ENCODE assay signal across 8 mouse cellular contexts in genomic region chr5:134539891-134540290, GRCm38 (mm10). TPM values are rescaled to one million over a fixed set of nuclear protein-coding genes. Genes with fewer than 3 reads are reported as not detected.
DNase-seq lines count a peak whose midpoint lies in the region; ATAC-seq lines count a peak whose summit lies in the region.

No protein-coding gene starts in this region.

- peak; percentile 45 to 55 for DNase-seq in cerebellum, postnatal 14 days
- DNase-seq in cerebellum, postnatal 36 days = no peak
- peak; percentile 49 for DNase-seq in adrenal gland, adult 8-10 months
- peak; percentile 49 for DNase-seq in forebrain, embryonic 14.5 days (ENCODE audit: low spot score)
- peak; percentile 57 for DNase-seq in midbrain, embryonic 14.5 days
- DNase-seq in thymus, postnatal 25 days = peak; percentile 66

- H3K4me2 ChIP-seq in forebrain, embryonic 14.5 days (ENCODE audit: low read length) = no peak overlapping the region
- no peak overlapping the region for H3K4me2 ChIP-seq in limb, embryonic 12.5 days
- H3K4me2 ChIP-seq in midbrain, embryonic 14.5 days (ENCODE audit: low read length) = no peak overlapping the region

- 17% methylated on average over 3 of the region's 3 CpGs for WGBS in forebrain, embryonic 14.5 days
- WGBS in limb, embryonic 12.5 days = 14% methylated on average over 3 of the region's 3 CpGs
- 12% methylated on average over 3 of the region's 3 CpGs for WGBS in midbrain, embryonic 14.5 days

- peak overlapping the region; percentile 36; the same call in 1 of the 2 replicates for H3K27ac ChIP-seq in forebrain, embryonic 14.5 days (ENCODE audit: low read depth, low read length)
- peak overlapping the region; percentile 87 for H3K27ac ChIP-seq in limb, embryonic 12.5 days
- peak overlapping the region; percentile 45; the same call in 1 of the 2 replicates for H3K27ac ChIP-seq in midbrain, embryonic 14.5 days (replicated peaks; ENCODE audit: low read depth, low read length)

- no peak overlapping the region for H3K9ac ChIP-seq in forebrain, embryonic 14.5 days (ENCODE audit: low read length)
- H3K9ac ChIP-seq in limb, embryonic 12.5 days (replicated peaks) = no peak overlapping the region
- H3K9ac ChIP-seq in midbrain, embryonic 14.5 days (replicated peaks; ENCODE audit: low read length) = no peak overlapping the region

- H3K4me3 ChIP-seq in forebrain, embryonic 14.5 days (ENCODE audit: low read depth, low read length) = no peak overlapping the region
- no peak overlapping the region for H3K4me3 ChIP-seq in limb, embryonic 12.5 days (replicated peaks)
- no peak overlapping the region for H3K4me3 ChIP-seq in midbrain, embryonic 14.5 days (replicated peaks; ENCODE audit: low read depth, low read length)

- peaks cover 19% of the 10 kb centered on the region for H3K36me3 ChIP-seq in forebrain, embryonic 14.5 days (ENCODE audit: control insufficient read depth, insufficient read depth, low read length)
- peaks cover 46% of the 10 kb centered on the region for H3K36me3 ChIP-seq in limb, embryonic 12.5 days
- peaks cover 26% of the 10 kb centered on the region for H3K36me3 ChIP-seq in midbrain, embryonic 14.5 days (ENCODE audit: control insufficient read depth, insufficient read depth, low read length)

- no peaks in the 10 kb centered on the region for H3K9me3 ChIP-seq in forebrain, embryonic 14.5 days (replicated peaks; ENCODE audit: control insufficient read depth, low read length)
- H3K9me3 ChIP-seq in limb, embryonic 12.5 days = peaks cover 5% of the 10 kb centered on the region; the same call in 1 of the 2 replicates
- no peaks in the 10 kb centered on the region for H3K9me3 ChIP-seq in midbrain, embryonic 14.5 days (ENCODE audit: control insufficient read depth, low read length)

- no peaks in the 10 kb centered on the region for H3K4me1 ChIP-seq in forebrain, embryonic 14.5 days (ENCODE audit: control insufficient read depth, insufficient read depth, low read length)
- peaks cover 32% of the 10 kb centered on the region for H3K4me1 ChIP-seq in limb, embryonic 12.5 days (replicated peaks)
- 0 out of 2 replicates have a peak, but pooled peaks cover 6% of the 10 kb centered on the region for H3K4me1 ChIP-seq in midbrain, embryonic 14.5 days (ENCODE audit: control insufficient read depth, insufficient read depth, low read length)

- ATAC-seq in forebrain, embryonic 14.5 days = 0 out of 2 replicates have a peak, but pooled peaks have one; percentile 29
- ATAC-seq in hematopoietic stem cell, adult 5-6 weeks (replicated peaks in 1 of 2; ENCODE audit: insufficient read depth in 1 of 2, low FRiP score in 2 of 2, low TSS enrichment in 1 of 2, low read depth in 1 of 2, poor library complexity in 2 of 2, severe bottlenecking in 2 of 2) = peak; percentile 40 to 71; a peak in 3 of 4 replicates
- ATAC-seq in limb, embryonic 12.5 days (ENCODE audit: insufficient number of reproducible peaks, insufficient read depth, low FRiP score, low TSS enrichment, low read depth) = peak; percentile 68
- peak; percentile 50; the same call in 1 of the 2 replicates for ATAC-seq in midbrain, embryonic 14.5 days (ENCODE audit: low FRiP score, low TSS enrichment)

- H3K27me3 ChIP-seq in forebrain, embryonic 14.5 days (replicated peaks; ENCODE audit: control insufficient read depth, insufficient read depth, low read length) = no peaks in the 10 kb centered on the region
- H3K27me3 ChIP-seq in limb, embryonic 12.5 days = no peaks in the 10 kb centered on the region
- H3K27me3 ChIP-seq in midbrain, embryonic 14.5 days (ENCODE audit: control insufficient read depth, insufficient read depth, low read length) = no peaks in the 10 kb centered on the region

RNA-seq across cellular contexts. Expression of gene Clip2, which starts 12.3 kb away (rescaled TPM):
- 10 to 100 TPM; 18.8 to 28.2 (median 22.9) TPM for total RNA-seq in adrenal gland, adult 8-10 months (2022)
- polyA plus RNA-seq in forebrain, embryonic 14.5 days (2014; fragmentation: Nextera tagmentation; extraction: Ambion mirVana) = 11.1 and 15.6 TPM in 2 replicates
- total RNA-seq in hematopoietic stem cell, adult 5-6 weeks (2017) = 18.7 and 19.4 TPM in 2 replicates
- polyA plus RNA-seq in limb, embryonic 12.5 days (2016; fragmentation: Nextera tagmentation; extraction: Ambion mirVana) = 6.3 and 6.6 TPM in 2 replicates
- 18.2 and 19.3 TPM in 2 replicates for polyA plus RNA-seq in midbrain, embryonic 14.5 days (2014; fragmentation: Nextera tagmentation; extraction: Ambion mirVana)

RNA-seq across cellular contexts. Expression of gene Syna, which starts 20.1 kb away (rescaled TPM):
- total RNA-seq in adrenal gland, adult 8-10 months (2022) = not detected
- polyA plus RNA-seq in forebrain, embryonic 14.5 days (2014; fragmentation: Nextera tagmentation; extraction: Ambion mirVana) = 0.10 TPM in 1 of 2 replicates, not detected in the other
- total RNA-seq in hematopoietic stem cell, adult 5-6 weeks (2017) = not detected in 2 replicates
- 0.12 TPM in 1 of 2 replicates, not detected in the other for polyA plus RNA-seq in limb, embryonic 12.5 days (2016; fragmentation: Nextera tagmentation; extraction: Ambion mirVana)
- polyA plus RNA-seq in midbrain, embryonic 14.5 days (2014; fragmentation: Nextera tagmentation; extraction: Ambion mirVana) = 0.11 and 0.24 TPM in 2 replicates

RNA-seq across cellular contexts. Expression of gene Rfc2, which starts 41.3 kb away (rescaled TPM):
- 10 to 100 TPM; 39.8 to 56.8 (median 46.2) TPM for total RNA-seq in adrenal gland, adult 8-10 months (2022)
- polyA plus RNA-seq in forebrain, embryonic 14.5 days (2014; fragmentation: Nextera tagmentation; extraction: Ambion mirVana) = 240 and 256 TPM in 2 replicates
- 131 and 189 TPM in 2 replicates for total RNA-seq in hematopoietic stem cell, adult 5-6 weeks (2017)
- polyA plus RNA-seq in limb, embryonic 12.5 days (2016; fragmentation: Nextera tagmentation; extraction: Ambion mirVana) = 325 and 350 TPM in 2 replicates
- 165 and 191 TPM in 2 replicates for polyA plus RNA-seq in midbrain, embryonic 14.5 days (2014; fragmentation: Nextera tagmentation; extraction: Ambion mirVana)

Comparison
In these comparisons a context has a peak if more than half of its experiments do, and no peak if none do; other contexts are left out.
1. DNase-seq: peak in cerebellum, postnatal 14 days (2 of 2), adrenal gland, adult 8-10 months (single experiment), forebrain, embryonic 14.5 days (single experiment), midbrain, embryonic 14.5 days (single experiment) and thymus, postnatal 25 days (single experiment); none in cerebellum, postnatal 36 days (0 of 2).
2. H3K27ac ChIP-seq: peak in every context shown above with its lines; median percentile 87 in limb, embryonic 12.5 days; 45 in midbrain, embryonic 14.5 days; 36 in forebrain, embryonic 14.5 days.
3. Peak in every context shown above with its lines, with median percentiles within 50 percentile points of each other: ATAC-seq.